Mouse (Mus musculus): ENCODE results near the gene Chn2. TPM values are rescaled to one million over a fixed set of nuclear protein-coding genes. Genes with fewer than 3 reads are reported as not detected.

Gene Chn2
- polyA plus RNA-seq, 1 experiment from 2014 or later, result 9.8 TPM

GRCm38 (mm10) chr6:54012163-54012562 lies 27.2 kb upstream of the Chn2 start:
- Histone ChIP-seq H3K9me3 (ENCODE audit: control insufficient read depth, low read length) (no peaks in the 10 kb centered on the region), H3K27me3 (ENCODE audit: control insufficient read depth, insufficient read depth, low read length) (no peaks in the 10 kb centered on the region), H3K4me2 (ENCODE audit: low read depth, severe bottlenecking) (no peak overlapping the region), H3K27ac (replicated peaks; ENCODE audit: low read depth, low read length) (no peak overlapping the region), H3K36me3 (ENCODE audit: control insufficient read depth, insufficient read depth, low read length) (no peaks in the 10 kb centered on the region), H3K4me1 (ENCODE audit: control insufficient read depth, insufficient read depth, low read length) (peaks cover 3% of the 10 kb centered on the region; the same call in 1 of the 2 replicates), H3K9ac (ENCODE audit: low read length) (no peak overlapping the region), H3K4me3 (ENCODE audit: low read depth, low read length) (no peak overlapping the region)
- no peak for DNase-seq (ENCODE audit: low spot score)
- 81% methylated on average over 1 of the region's 1 CpGs for WGBS
- ATAC-seq (ENCODE audit: insufficient number of reproducible peaks, low FRiP score, low TSS enrichment, low read depth), result no peak

GRCm38 (mm10) chr6:54018038-54018437 lies 21.3 kb upstream of the Chn2 start:
- Histone ChIP-seq H3K9ac (ENCODE audit: low read length) (no peak overlapping the region), H3K36me3 (ENCODE audit: control insufficient read depth, insufficient read depth, low read length) (no peaks in the 10 kb centered on the region), H3K4me3 (ENCODE audit: low read depth, low read length) (no peak overlapping the region), H3K27me3 (ENCODE audit: control insufficient read depth, insufficient read depth, low read length) (no peaks in the 10 kb centered on the region), H3K9me3 (ENCODE audit: control insufficient read depth, low read length) (no peaks in the 10 kb centered on the region), H3K4me1 (ENCODE audit: control insufficient read depth, insufficient read depth, low read length) (no peaks in the 10 kb centered on the region), H3K27ac (replicated peaks; ENCODE audit: low read depth, low read length) (no peak overlapping the region), H3K4me2 (ENCODE audit: low read depth, severe bottlenecking) (no peak overlapping the region)
- no peak for DNase-seq (ENCODE audit: low spot score)
- no peak for ATAC-seq (ENCODE audit: insufficient number of reproducible peaks, low FRiP score, low TSS enrichment, low read depth)
- WGBS, result 49% methylated on average over 2 of the region's 2 CpGs

GRCm38 (mm10) chr6:54018861-54019260 lies 20.5 kb upstream of the Chn2 start:
- Histone ChIP-seq H3K27me3 (ENCODE audit: control insufficient read depth, insufficient read depth, low read length) (no peaks in the 10 kb centered on the region), H3K4me1 (ENCODE audit: control insufficient read depth, insufficient read depth, low read length) (no peaks in the 10 kb centered on the region), H3K9ac (ENCODE audit: low read length) (no peak overlapping the region), H3K27ac (replicated peaks; ENCODE audit: low read depth, low read length) (no peak overlapping the region), H3K4me3 (ENCODE audit: low read depth, low read length) (no peak overlapping the region), H3K36me3 (ENCODE audit: control insufficient read depth, insufficient read depth, low read length) (no peaks in the 10 kb centered on the region), H3K9me3 (ENCODE audit: control insufficient read depth, low read length) (no peaks in the 10 kb centered on the region), H3K4me2 (ENCODE audit: low read depth, severe bottlenecking) (no peak overlapping the region)
- no peak for DNase-seq (ENCODE audit: low spot score)
- 76% methylated on average over 5 of the region's 5 CpGs for WGBS
- ATAC-seq (ENCODE audit: insufficient number of reproducible peaks, low FRiP score, low TSS enrichment, low read depth), result no peak

GRCm38 (mm10) chr6:54021123-54021789 lies 18.1 kb upstream of the Chn2 start:
- Histone ChIP-seq H3K27me3 (ENCODE audit: control insufficient read depth, insufficient read depth, low read length) (no peaks in the 10 kb centered on the region), H3K4me2 (ENCODE audit: low read depth, severe bottlenecking) (no peak overlapping the region), H3K9ac (ENCODE audit: low read length) (no peak overlapping the region), H3K4me3 (ENCODE audit: low read depth, low read length) (no peak overlapping the region), H3K27ac (replicated peaks; ENCODE audit: low read depth, low read length) (no peak overlapping the region), H3K36me3 (ENCODE audit: control insufficient read depth, insufficient read depth, low read length) (no peaks in the 10 kb centered on the region), H3K9me3 (ENCODE audit: control insufficient read depth, low read length) (no peaks in the 10 kb centered on the region), H3K4me1 (ENCODE audit: control insufficient read depth, insufficient read depth, low read length) (no peaks in the 10 kb centered on the region)
- ATAC-seq (ENCODE audit: insufficient number of reproducible peaks, low FRiP score, low TSS enrichment, low read depth) (no peak), DNase-seq (ENCODE audit: low spot score) (no peak)
- 85% methylated on average over 15 of the region's 15 CpGs for WGBS

GRCm38 (mm10) chr6:54023846-54024245 lies 15.5 kb upstream of the Chn2 start:
- no peak overlapping the region for H3K4me3 ChIP-seq (ENCODE audit: low read depth, low read length)
- 93% methylated on average over 5 of the region's 5 CpGs for WGBS

GRCm38 (mm10) chr6:54028706-54029105 lies 10.6 kb upstream of the Chn2 start:
- no peak overlapping the region for H3K27ac ChIP-seq (replicated peaks; ENCODE audit: low read depth, low read length)
- no peaks in the 10 kb centered on the region for H3K36me3 ChIP-seq (ENCODE audit: control insufficient read depth, insufficient read depth, low read length)
- no peak overlapping the region for H3K9ac ChIP-seq (ENCODE audit: low read length)
- DNase-seq (ENCODE audit: low spot score), result no peak
- no peaks in the 10 kb centered on the region for H3K27me3 ChIP-seq (ENCODE audit: control insufficient read depth, insufficient read depth, low read length)
- ATAC-seq (ENCODE audit: insufficient number of reproducible peaks, low FRiP score, low TSS enrichment, low read depth), result no peak
- 61% methylated on average over 1 of the region's 1 CpGs for WGBS
- no peaks in the 10 kb centered on the region for H3K4me1 ChIP-seq (ENCODE audit: control insufficient read depth, insufficient read depth, low read length)
- H3K4me2 ChIP-seq (ENCODE audit: low read depth, severe bottlenecking), result no peak overlapping the region
- H3K4me3 ChIP-seq (ENCODE audit: low read depth, low read length), result no peak overlapping the region
- no peaks in the 10 kb centered on the region for H3K9me3 ChIP-seq (ENCODE audit: control insufficient read depth, low read length)

More at GRCm38 (mm10) chr6:54023846-54024245, 15.5 kb upstream of the Chn2 start:
- no peaks in the 10 kb centered on the region for H3K27me3 ChIP-seq (ENCODE audit: control insufficient read depth, insufficient read depth, low read length)
- H3K4me2 ChIP-seq (ENCODE audit: low read depth, severe bottlenecking), result no peak overlapping the region
- H3K27ac ChIP-seq (replicated peaks; ENCODE audit: low read depth, low read length), result no peak overlapping the region
- ATAC-seq (ENCODE audit: insufficient number of reproducible peaks, low FRiP score, low TSS enrichment, low read depth), result no peak
- no peaks in the 10 kb centered on the region for H3K4me1 ChIP-seq (ENCODE audit: control insufficient read depth, insufficient read depth, low read length)
- no peak for DNase-seq (ENCODE audit: low spot score)
- no peaks in the 10 kb centered on the region for H3K9me3 ChIP-seq (ENCODE audit: control insufficient read depth, low read length)
- no peak overlapping the region for H3K9ac ChIP-seq (ENCODE audit: low read length)
- no peaks in the 10 kb centered on the region for H3K36me3 ChIP-seq (ENCODE audit: control insufficient read depth, insufficient read depth, low read length)

GRCm38 (mm10) chr6:54030351-54030750 lies 9.0 kb upstream of the Chn2 start:
- ATAC-seq (ENCODE audit: insufficient number of reproducible peaks, low FRiP score, low TSS enrichment, low read depth), result no peak
- Histone ChIP-seq H3K27me3 (ENCODE audit: control insufficient read depth, insufficient read depth, low read length) (no peaks in the 10 kb centered on the region), H3K36me3 (ENCODE audit: control insufficient read depth, insufficient read depth, low read length) (no peaks in the 10 kb centered on the region), H3K4me1 (ENCODE audit: control insufficient read depth, insufficient read depth, low read length) (no peaks in the 10 kb centered on the region), H3K4me2 (ENCODE audit: low read depth, severe bottlenecking) (no peak overlapping the region), H3K9ac (ENCODE audit: low read length) (no peak overlapping the region), H3K9me3 (ENCODE audit: control insufficient read depth, low read length) (no peaks in the 10 kb centered on the region), H3K4me3 (ENCODE audit: low read depth, low read length) (no peak overlapping the region), H3K27ac (replicated peaks; ENCODE audit: low read depth, low read length) (no peak overlapping the region)
- no peak for DNase-seq (ENCODE audit: low spot score)

GRCm38 (mm10) chr6:54030776-54031175 lies 8.6 kb upstream of the Chn2 start:
- H3K9me3 ChIP-seq (ENCODE audit: control insufficient read depth, low read length), result no peaks in the 10 kb centered on the region
- no peaks in the 10 kb centered on the region for H3K36me3 ChIP-seq (ENCODE audit: control insufficient read depth, insufficient read depth, low read length)
- 85% methylated on average over 3 of the region's 3 CpGs for WGBS
- no peak overlapping the region for H3K27ac ChIP-seq (replicated peaks; ENCODE audit: low read depth, low read length)
- H3K4me1 ChIP-seq (ENCODE audit: control insufficient read depth, insufficient read depth, low read length), result no peaks in the 10 kb centered on the region
- no peak overlapping the region for H3K9ac ChIP-seq (ENCODE audit: low read length)
- no peak overlapping the region for H3K4me3 ChIP-seq (ENCODE audit: low read depth, low read length)
- ATAC-seq (ENCODE audit: insufficient number of reproducible peaks, low FRiP score, low TSS enrichment, low read depth) (no peak), DNase-seq (ENCODE audit: low spot score) (no peak)
- no peak overlapping the region for H3K4me2 ChIP-seq (ENCODE audit: low read depth, severe bottlenecking)
- no peaks in the 10 kb centered on the region for H3K27me3 ChIP-seq (ENCODE audit: control insufficient read depth, insufficient read depth, low read length)

- DNase-seq (ENCODE audit: low spot score) (peak; percentile 93), ATAC-seq (ENCODE audit: insufficient number of reproducible peaks, low FRiP score, low TSS enrichment, low read depth) (peak; percentile 62; the same call in 1 of the 2 replicates)
- Histone ChIP-seq H3K9me3 (ENCODE audit: control insufficient read depth, low read length) (no peaks in the 10 kb centered on the region), H3K4me1 (ENCODE audit: control insufficient read depth, insufficient read depth, low read length) (no peaks in the 10 kb centered on the region), H3K27ac (replicated peaks; ENCODE audit: low read depth, low read length) (no peak overlapping the region; the same call in 1 of the 2 replicates), H3K27me3 (ENCODE audit: control insufficient read depth, insufficient read depth, low read length) (0 out of 2 replicates have a peak, but pooled peaks cover 2% of the 10 kb centered on the region), H3K36me3 (ENCODE audit: control insufficient read depth, insufficient read depth, low read length) (no peaks in the 10 kb centered on the region), H3K9ac (ENCODE audit: low read length) (no peak overlapping the region), H3K4me3 (ENCODE audit: low read depth, low read length) (no peak overlapping the region), H3K4me2 (ENCODE audit: low read depth, severe bottlenecking) (no peak overlapping the region)
- WGBS, result 2% methylated on average over 9 of the region's 9 CpGs
Measured at GRCm38 (mm10) chr6:54034471-54034870, 4.9 kb upstream of the Chn2 start.

Data from limb, embryonic 11.5 days (tissue).